Mouse (Mus musculus) kidney, adult 8-10 months (tissue): ENCODE measurements around the gene Asb9.

Experiments
- DNase-seq, 2 experiments: peaks; one replicate each; pipeline ENCODE4 v3.0.0; 2022

Asb9 gene

DNA sequence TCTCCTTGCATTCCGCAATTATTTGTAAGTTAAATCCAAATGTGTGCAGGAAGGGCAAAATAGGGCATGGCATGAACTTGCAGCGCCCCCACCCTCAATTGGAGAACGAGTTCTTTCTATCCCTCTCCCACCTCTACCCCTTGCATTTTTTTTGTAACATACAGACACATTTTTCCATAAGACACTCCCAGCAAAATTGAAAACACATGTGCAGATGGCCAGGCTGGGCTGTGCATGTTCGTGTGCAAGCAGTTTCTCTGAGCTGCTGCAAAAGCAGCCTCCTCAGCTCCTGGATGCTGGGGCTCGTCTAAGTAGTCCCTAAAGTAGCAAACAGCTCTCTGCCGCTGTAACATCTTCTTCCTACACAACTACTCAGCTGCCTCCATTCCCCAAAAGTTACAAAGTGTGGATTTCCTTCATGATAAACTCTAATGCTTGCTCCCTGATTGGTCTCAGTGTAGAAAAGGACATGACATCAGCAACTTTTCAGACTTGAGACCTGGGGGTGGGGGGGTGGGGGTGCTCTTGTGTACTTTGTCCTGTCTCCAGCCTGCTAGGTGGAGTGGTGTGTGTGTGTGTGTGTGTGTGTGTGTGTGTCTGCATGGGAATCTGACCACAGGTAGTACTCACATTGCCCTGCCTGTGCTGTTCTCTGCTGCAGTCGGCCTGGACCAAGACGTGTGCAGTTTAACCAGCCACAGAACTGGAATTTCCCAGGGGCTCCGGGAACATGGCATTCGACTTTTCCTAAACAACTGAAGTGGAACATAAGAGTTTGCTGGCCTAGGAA lies at the start of gene Asb9:
Gene Asb9 (plus strand): TSS at position 619 of the 790 bp plus-strand sequence.
- peak; percentile 15 to 58 for DNase-seq

DNA sequence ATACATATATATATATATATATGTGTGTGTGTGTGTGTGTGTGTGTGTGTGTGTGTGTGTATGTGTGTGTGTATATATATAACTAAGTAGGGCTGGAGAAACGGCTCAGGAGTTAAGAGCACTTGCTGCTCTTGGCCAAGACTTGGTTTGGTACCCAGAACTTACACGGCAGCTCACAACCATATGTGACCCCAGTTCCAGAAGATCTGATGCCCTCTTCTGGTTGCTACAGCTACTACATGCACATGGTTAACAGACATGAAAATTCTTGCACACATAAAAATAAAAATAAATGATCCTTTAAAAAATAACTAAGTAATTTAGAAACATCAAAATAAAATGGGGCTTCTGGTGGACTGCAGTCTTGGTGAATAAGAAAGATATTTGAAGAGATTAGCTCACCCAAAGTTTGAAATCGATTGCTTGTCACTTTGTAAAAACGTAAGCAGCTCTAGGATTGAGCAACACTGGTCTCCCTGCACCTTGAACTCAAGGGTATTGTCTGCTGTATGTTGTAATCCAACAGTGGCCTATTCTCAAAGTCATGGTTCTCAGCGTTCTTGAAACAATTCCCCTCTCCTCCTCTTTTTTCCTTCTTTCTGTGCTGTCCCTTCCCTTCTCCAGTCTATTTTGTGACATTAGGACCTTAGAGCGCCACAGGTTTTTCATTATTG lies 46.8 kb upstream of the Asb9 start:
- no peak for DNase-seq

DNA sequence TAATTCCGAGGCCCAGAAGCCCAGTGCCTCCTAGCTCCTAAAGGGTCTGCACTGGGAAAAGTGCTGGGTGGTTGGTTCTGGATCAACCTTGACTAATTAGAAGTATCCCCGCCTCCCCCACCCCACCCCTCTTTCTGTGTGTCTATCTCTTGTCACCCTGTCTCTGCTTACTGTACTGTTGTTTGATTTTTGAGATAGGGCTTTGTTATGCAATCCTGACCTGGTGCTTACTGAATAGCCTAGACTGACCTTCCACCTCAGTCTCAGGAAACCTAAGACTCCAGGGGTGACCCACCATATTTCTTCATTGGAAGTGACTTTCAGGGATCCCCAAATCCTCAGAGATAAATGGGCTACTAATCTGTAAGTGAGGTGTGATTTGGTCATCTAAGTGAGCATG lies 3.9 kb upstream of the Asb9 start:
- no peak for DNase-seq

DNA sequence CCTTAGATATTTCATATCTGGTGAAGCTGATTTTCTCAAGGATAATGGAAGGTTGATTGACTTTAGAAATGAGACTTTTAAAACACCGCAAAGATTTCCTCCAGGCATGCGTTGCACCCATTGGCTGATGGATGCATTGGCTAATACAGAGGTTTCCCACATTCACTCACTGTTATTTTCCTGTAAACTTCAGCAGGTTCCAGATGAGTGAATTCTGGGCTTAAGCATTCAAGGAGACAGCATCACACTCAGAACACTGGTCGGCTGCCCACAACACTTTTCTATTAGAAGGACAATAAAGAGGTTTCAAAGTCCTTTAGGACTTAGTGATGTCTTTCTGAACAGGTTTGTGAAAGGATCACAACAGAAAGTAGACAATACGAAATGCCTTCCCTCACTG lies 941 bp downstream of the Asb9 start:
- peak; percentile 12 to 15 for DNase-seq

DNA sequence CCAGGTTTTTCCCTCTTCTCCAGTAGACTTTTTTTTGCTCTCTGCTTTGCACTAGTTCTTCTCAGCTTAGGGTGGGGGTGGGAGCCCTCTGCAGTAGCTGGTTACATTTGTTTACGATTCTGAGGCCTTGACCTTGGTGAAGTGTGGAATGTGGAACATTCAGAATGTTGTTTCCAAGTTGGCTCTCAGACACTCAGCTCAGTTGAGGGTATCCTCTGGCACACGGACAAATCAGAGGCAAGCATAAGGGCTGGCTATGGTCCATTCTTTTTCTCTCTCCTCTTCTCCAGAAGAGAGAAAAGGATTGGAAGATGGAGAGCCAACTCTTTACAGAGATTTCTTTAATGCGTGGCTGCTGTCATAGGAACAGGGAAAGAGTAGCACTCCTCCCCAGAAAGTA lies 2.6 kb downstream of the Asb9 start:
- DNase-seq = peak in 1 of 2 experiments; percentile 12

DNA sequence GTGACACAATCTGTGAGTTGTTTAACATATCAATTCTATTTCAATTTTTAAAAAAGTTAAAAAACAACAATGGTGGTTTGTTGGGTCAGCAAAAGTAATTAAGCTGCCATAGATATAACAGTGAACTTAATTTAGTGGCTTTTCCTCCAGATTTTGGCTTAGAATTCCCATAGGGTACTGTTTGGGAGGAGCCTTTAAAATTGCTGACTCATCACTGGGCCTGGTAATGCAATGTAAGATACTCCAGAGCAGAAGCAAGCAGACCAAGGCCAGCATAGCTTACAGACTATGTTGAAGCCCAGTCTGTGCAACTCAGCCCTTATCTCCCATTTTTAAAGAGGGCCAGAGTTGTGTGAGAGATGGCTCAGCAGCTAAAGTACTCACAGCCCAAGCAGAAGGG lies 16.0 kb downstream of the Asb9 start:
- DNase-seq = no peak

DNA sequence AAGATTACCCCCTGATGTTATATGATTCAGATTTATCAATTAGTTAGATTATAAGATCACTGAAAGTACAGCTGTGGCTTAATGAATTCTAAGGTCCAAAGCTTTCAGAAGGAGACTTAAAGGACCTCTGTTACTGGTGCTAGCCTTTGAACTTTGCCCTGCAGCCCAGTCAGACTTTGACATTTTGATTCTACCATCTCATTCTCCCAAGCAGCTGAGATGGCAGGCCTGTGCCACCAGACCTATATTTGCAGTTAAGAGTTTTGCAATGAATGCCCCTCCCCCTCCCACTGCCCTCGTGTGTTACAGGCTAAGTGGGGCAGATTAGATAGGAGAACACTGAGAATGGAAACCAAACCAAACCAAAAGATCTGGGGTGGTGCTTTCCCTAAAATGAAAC lies 20.4 kb downstream of the Asb9 start:
- DNase-seq = peak; percentile 19 to 29

DNA sequence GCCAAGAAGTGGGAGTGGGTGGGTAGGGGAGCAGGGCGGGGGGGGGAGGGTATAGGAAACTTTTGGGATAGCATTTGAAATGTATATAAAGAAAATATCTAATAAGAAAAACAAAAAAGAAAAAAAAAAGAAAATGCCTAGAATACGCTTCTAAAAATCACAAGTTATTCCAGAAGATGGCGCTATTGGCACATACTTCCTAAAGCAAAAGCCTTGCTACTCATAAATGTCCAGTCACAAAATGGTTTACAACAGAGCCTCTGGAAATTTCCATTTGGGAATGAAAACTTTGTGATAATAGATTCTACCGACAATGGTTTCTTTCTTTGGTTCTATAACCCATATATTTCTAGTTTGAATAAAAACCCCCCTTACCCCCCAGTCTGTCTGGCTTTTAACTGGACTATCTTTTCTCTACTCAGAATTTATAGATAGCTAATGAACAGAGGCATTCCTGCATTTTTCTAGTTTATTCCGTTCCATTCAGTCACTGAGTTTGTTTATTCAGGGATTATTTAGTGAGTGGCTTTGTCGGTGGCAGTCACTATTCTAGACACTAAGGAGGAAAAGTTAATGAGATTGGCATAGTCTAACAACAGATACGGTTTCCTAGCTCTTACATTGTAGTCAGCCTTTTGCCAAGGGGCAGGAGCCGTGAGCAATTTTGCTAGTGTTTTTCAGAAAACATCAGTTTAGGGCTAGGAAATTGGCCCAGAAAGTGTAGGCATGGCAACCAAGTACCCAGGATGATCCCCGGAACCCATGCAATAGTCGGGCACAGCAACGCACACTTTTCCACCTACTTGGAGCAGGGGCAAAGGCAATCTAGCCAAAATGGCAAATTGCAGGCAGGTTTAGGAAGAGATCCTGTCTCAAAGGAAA lies 35.5 kb downstream of the Asb9 start:
- peak in 1 of 2 experiments; percentile 11 for DNase-seq

DNA sequence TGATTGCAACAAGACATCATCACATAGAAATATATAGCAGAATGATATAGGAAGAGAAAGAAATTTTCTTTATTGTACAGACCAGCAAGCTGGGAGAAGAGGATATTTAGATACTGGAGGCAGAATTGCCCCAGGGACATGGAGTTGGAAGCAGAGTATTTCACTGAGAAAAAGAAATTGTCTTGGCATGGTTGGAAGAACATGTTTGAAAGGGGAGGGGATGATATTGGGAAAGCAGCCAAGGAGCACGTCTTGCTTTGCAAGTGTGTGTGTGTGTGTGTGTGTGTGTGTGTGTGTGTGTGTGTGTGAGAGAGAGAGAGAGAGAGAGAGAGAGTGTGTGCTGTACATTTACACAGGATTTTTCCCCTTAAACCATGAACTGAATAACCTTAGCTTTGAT lies 64.1 kb downstream of the Asb9 start:
- no peak for DNase-seq

DNA sequence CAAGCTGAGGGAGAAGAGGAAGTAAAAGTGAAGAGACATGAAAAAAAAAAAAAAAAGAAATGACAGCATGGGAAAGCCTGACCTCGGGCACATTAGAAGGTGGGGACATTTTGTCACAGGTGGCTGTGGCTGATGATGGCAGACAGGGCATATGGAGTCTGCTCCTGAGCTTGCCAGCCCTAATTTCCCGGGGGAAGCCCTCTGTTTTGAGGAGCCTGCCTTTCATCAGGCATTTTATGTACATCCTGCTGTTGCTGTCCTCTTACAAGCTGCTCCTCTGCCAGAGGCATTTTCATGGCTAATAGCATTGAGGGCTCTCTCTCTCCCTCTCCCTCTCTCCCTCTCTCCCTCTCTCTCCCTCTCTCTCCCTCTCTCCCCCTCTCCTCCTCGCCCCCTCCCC lies 70.8 kb downstream of the Asb9 start:
- DNase-seq = no peak
